ENCODE assay signal across 8 mouse cellular contexts in the genomic region with DNA sequence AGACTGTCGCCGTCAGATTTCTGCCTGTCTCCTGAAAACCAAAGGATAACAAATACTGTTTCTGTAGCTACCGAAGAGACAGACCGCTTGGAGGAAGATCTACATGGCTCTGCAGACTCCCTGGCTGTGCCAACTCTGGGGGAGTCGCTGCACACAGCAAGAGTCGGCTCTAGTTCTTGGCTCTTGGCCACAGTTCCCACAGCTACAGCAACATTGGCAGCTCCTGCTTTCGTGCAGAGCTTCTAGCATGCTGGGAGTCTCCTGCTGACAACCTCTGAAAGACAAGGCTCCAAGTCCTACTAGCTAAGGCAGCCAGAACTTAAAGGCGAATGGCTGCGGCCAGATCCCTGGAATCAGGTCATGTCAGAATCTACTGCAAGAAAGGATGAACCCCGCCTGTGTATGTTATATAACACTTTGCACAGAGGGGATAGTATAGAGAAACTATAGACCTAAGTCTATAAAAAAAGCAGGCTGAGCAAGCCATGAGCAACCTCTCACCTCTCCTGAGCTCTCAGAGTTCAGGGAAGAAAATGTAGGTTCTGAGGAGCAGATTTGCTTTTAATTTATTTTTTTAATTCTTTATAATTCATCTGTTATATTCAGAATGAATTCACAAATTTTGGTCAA. TPM values are rescaled to one million over a fixed set of nuclear protein-coding genes. Genes with fewer than 3 reads are reported as not detected.
A peak's percentile ranks its signal among the peaks of the same experiment; 100 is the strongest.
DNase-seq lines count a peak whose midpoint lies in the region; ATAC-seq and TF ChIP-seq lines count a peak whose summit lies in the region.

No protein-coding gene starts in this region.

- no peaks in the 10 kb centered on the region for H3K27me3 ChIP-seq in liver, adult 2 months (ENCODE audit: control insufficient read depth, insufficient read depth, low read length)
- H3K27me3 ChIP-seq in liver, embryonic 11.5 days (replicated peaks; ENCODE audit: control insufficient read depth, insufficient read depth, low read length), result no peaks in the 10 kb centered on the region
- H3K27me3 ChIP-seq in heart, embryonic 13.5 days (replicated peaks), result no peaks in the 10 kb centered on the region
- no peaks in the 10 kb centered on the region for H3K27me3 ChIP-seq in lung, postnatal 0 days (replicated peaks; ENCODE audit: insufficient read depth, low read length)
- no peaks in the 10 kb centered on the region for H3K27me3 ChIP-seq in stomach, embryonic 15.5 days (replicated peaks)

- WGBS in liver, adult 2 months, result 42% methylated on average over 10 of the region's 10 CpGs
- WGBS in liver, embryonic 11.5 days, result 79% methylated on average over 10 of the region's 10 CpGs
- 34% methylated on average over 10 of the region's 10 CpGs for WGBS in heart, embryonic 13.5 days
- 42% methylated on average over 10 of the region's 10 CpGs for WGBS in lung, postnatal 0 days
- WGBS in stomach, embryonic 15.5 days, result 57% methylated on average over 10 of the region's 10 CpGs

- no peak for TF ChIP-seq CTCF in liver, adult 2 months (IDR thresholded peaks at IDR 0.05; ENCODE audit: low read depth, low read length)
- no peak for TF ChIP-seq CTCF in lung, postnatal 0 days (IDR thresholded peaks at IDR 0.05)

- ATAC-seq in liver, embryonic 11.5 days (replicated peaks; ENCODE audit: low FRiP score), result no peak
- ATAC-seq in heart, embryonic 13.5 days (ENCODE audit: extremely low read depth, insufficient number of reproducible peaks, low FRiP score, low TSS enrichment), result no peak; the same call in 1 of the 2 replicates
- ATAC-seq in lung, postnatal 0 days, result no peak
- ATAC-seq in stomach, embryonic 15.5 days (ENCODE audit: insufficient read depth, low FRiP score, low read depth), result peak; percentile 51; the same call in 1 of the 2 replicates

- H3K4me1 ChIP-seq in liver, adult 2 months (ENCODE audit: control insufficient read depth, insufficient read depth, low read length), result peaks cover 29% of the 10 kb centered on the region
- peaks cover 6% of the 10 kb centered on the region for H3K4me1 ChIP-seq in liver, embryonic 11.5 days (replicated peaks; ENCODE audit: control insufficient read depth, insufficient read depth, low read length)
- peaks cover 60% of the 10 kb centered on the region for H3K4me1 ChIP-seq in heart, embryonic 13.5 days
- peaks cover 9% of the 10 kb centered on the region; the same call in 1 of the 2 replicates for H3K4me1 ChIP-seq in lung, postnatal 0 days (ENCODE audit: insufficient read depth, low read depth, low read length)
- peaks cover 7% of the 10 kb centered on the region; the same call in 1 of the 2 replicates for H3K4me1 ChIP-seq in stomach, embryonic 15.5 days

- peak; percentile 49 for DNase-seq in liver, adult 2 months (ENCODE audit: extremely low read depth, low read depth, low spot score)
- no peak for DNase-seq in liver, embryonic 11.5 days (ENCODE audit: low spot score)
- peak; percentile 62 for DNase-seq in fibroblast of lung, adult 2 months (ENCODE audit: low read depth)
- peak; percentile 94 to 97 for DNase-seq in layer of hippocampus, adult 18-20 months (ENCODE audit: low spot score in 2 of 2)
- peak; percentile 60 for DNase-seq in lung, postnatal 0 days (ENCODE audit: low spot score)
- no peak for DNase-seq in spleen, postnatal 14 days (ENCODE audit: low spot score in 2 of 2)

- no peak overlapping the region for H3K9ac ChIP-seq in liver, adult 2 months (ENCODE audit: low read depth, low read length)
- no peak overlapping the region for H3K9ac ChIP-seq in liver, embryonic 11.5 days (ENCODE audit: low read depth, low read length)
- H3K9ac ChIP-seq in heart, embryonic 13.5 days, result peak overlapping the region; percentile 71
- H3K9ac ChIP-seq in lung, postnatal 0 days (replicated peaks; ENCODE audit: low read depth), result no peak overlapping the region
- no peak overlapping the region for H3K9ac ChIP-seq in stomach, embryonic 15.5 days

- H3K79me2 ChIP-seq in liver, adult 2 months (ENCODE audit: control insufficient read depth, insufficient read depth, low read length), result no peaks in the 10 kb centered on the region

- TF ChIP-seq POLR2A in liver, adult 2 months (IDR thresholded peaks at IDR 0.05; ENCODE audit: extremely low read depth, insufficient read depth, low read length), result no peak

- no peaks in the 10 kb centered on the region for H3K36me3 ChIP-seq in liver, adult 2 months (ENCODE audit: control insufficient read depth, insufficient read depth, low read length)
- H3K36me3 ChIP-seq in liver, embryonic 11.5 days (ENCODE audit: control insufficient read depth, insufficient read depth, low read length), result no peaks in the 10 kb centered on the region
- H3K36me3 ChIP-seq in heart, embryonic 13.5 days, result no peaks in the 10 kb centered on the region
- no peaks in the 10 kb centered on the region for H3K36me3 ChIP-seq in lung, postnatal 0 days (ENCODE audit: insufficient read depth, low read length)
- H3K36me3 ChIP-seq in stomach, embryonic 15.5 days, result no peaks in the 10 kb centered on the region

- no peak for TF ChIP-seq EP300 in lung, postnatal 0 days (IDR thresholded peaks at IDR 0.05)

- H3K4me3 ChIP-seq in liver, adult 2 months (ENCODE audit: insufficient read depth, low read depth, low read length), result no peak overlapping the region
- no peak overlapping the region for H3K4me3 ChIP-seq in liver, embryonic 11.5 days (ENCODE audit: low read depth, low read length)
- H3K4me3 ChIP-seq in heart, embryonic 13.5 days, result no peak overlapping the region
- no peak overlapping the region for H3K4me3 ChIP-seq in lung, postnatal 0 days (ENCODE audit: low read depth, low read length)
- H3K4me3 ChIP-seq in stomach, embryonic 15.5 days (replicated peaks), result no peak overlapping the region

- H3K4me2 ChIP-seq in liver, embryonic 11.5 days, result no peak overlapping the region
- H3K4me2 ChIP-seq in heart, embryonic 13.5 days, result peak overlapping the region; percentile 53
- H3K4me2 ChIP-seq in lung, postnatal 0 days (replicated peaks; ENCODE audit: low read depth, low read length), result peak overlapping the region; percentile 30; the same call in 1 of the 2 replicates
- H3K4me2 ChIP-seq in stomach, embryonic 15.5 days, result 0 out of 2 replicates have a peak overlapping the region, but pooled peaks have one; percentile 8

- no peaks in the 10 kb centered on the region; the same call in 1 of the 2 replicates for H3K9me3 ChIP-seq in liver, embryonic 11.5 days (ENCODE audit: control insufficient read depth, low read length)
- H3K9me3 ChIP-seq in heart, embryonic 13.5 days, result no peaks in the 10 kb centered on the region
- no peaks in the 10 kb centered on the region for H3K9me3 ChIP-seq in lung, postnatal 0 days (ENCODE audit: low read length)
- H3K9me3 ChIP-seq in stomach, embryonic 15.5 days, result no peaks in the 10 kb centered on the region

- no peak overlapping the region for H3K27ac ChIP-seq in liver, adult 2 months (replicated peaks; ENCODE audit: insufficient read depth, low read depth, low read length)
- H3K27ac ChIP-seq in liver, embryonic 11.5 days (ENCODE audit: low read depth, low read length), result no peak overlapping the region
- H3K27ac ChIP-seq in heart, embryonic 13.5 days (replicated peaks), result peak overlapping the region; percentile 94
- no peak overlapping the region for H3K27ac ChIP-seq in lung, postnatal 0 days (ENCODE audit: low read length)
- peak overlapping the region; percentile 21; the same call in 1 of the 2 replicates for H3K27ac ChIP-seq in stomach, embryonic 15.5 days

RNA-seq across cellular contexts. Expression of a gene that starts 41.2 kb away (rescaled TPM):
- total RNA-seq in liver, adult 2 months (2014; rRNA removed), result 34.2 and 41.3 TPM in 2 replicates
- polyA plus RNA-seq in liver, adult 2 months (2012; rRNA removed), result 30.8 and 35.4 TPM in 2 replicates
- 92.2 and 109 TPM in 2 replicates for polyA plus RNA-seq in liver, embryonic 11.5 days (2014; fragmentation: Nextera tagmentation; extraction: Ambion mirVana)
- 65.4 and 70.4 TPM in 2 replicates for polyA plus RNA-seq in heart, embryonic 13.5 days (2015; fragmentation: Nextera tagmentation; extraction: Ambion mirVana)
- 10 to 100 TPM; 24.8 to 25.2 TPM for total RNA-seq in layer of hippocampus, adult 18-20 months (2021)
- polyA plus RNA-seq in lung, postnatal 0 days (2015; fragmentation: Nextera tagmentation; extraction: Ambion mirVana), result 17.2 and 17.5 TPM in 2 replicates
- 33.7 and 35.6 TPM in 2 replicates for polyA plus RNA-seq in stomach, embryonic 15.5 days (2015; fragmentation: Nextera tagmentation; extraction: Ambion mirVana)

Comparison
In these comparisons a context has a peak if more than half of its experiments do, and no peak if none do; other contexts are left out.
1. DNase-seq: peak in liver, adult 2 months (single experiment), fibroblast of lung, adult 2 months (single experiment), layer of hippocampus, adult 18-20 months (2 of 2) and lung, postnatal 0 days (single experiment); none in liver, embryonic 11.5 days (single experiment) and spleen, postnatal 14 days (0 of 2).
2. H3K27ac ChIP-seq: peak in heart, embryonic 13.5 days (single experiment) and stomach, embryonic 15.5 days (single experiment); none in liver, adult 2 months (single experiment), liver, embryonic 11.5 days (single experiment) and lung, postnatal 0 days (single experiment).